Mouse (Mus musculus) intestine, postnatal 0 days (tissue): ENCODE measurements around the gene Nat8f5. TPM values are rescaled to one million over a fixed set of nuclear protein-coding genes. Genes with fewer than 3 reads are reported as not detected.

Experiments used
- ATAC-seq: fragments of 200-750 bp; cut with Nextera tagmentation; 2 replicates; pipeline ENCODE4 v1.8.0; 2017; ENCODE audit warnings: mild to moderate bottlenecking, moderate TSS enrichment, moderate library complexity
- H3K27ac ChIP-seq: fragments of 300-500 bp; sonication (generic); 2 replicates; pipeline ENCODE4 v1.5.1; 2014; ENCODE audit warnings: mild to moderate bottlenecking, low read depth, low read length, moderate library complexity
- H3K27me3 ChIP-seq: fragments of 300-500 bp; sonication (generic); replicated peaks from 2 replicates; pipeline ENCODE4 v1.6.1; 2014; ENCODE audit warnings: low read length, mixed read lengths; ENCODE audit not compliant: control insufficient read depth, insufficient read depth
- H3K36me3 ChIP-seq: fragments of 300-500 bp; sonication (generic); 2 replicates; pipeline ENCODE4 v1.6.1; 2014; ENCODE audit warnings: mild to moderate bottlenecking, moderate library complexity; ENCODE audit not compliant: control insufficient read depth, insufficient read depth
- H3K4me1 ChIP-seq: fragments of 300-500 bp; sonication (generic); replicated peaks from 2 replicates; pipeline ENCODE4 v1.6.1; 2014; ENCODE audit warnings: antibody characterized with exemption, low read length, mixed read lengths; ENCODE audit not compliant: control insufficient read depth, insufficient read depth
- H3K4me2 ChIP-seq: fragments of 300-500 bp; sonication (generic); replicated peaks from 2 replicates; pipeline ENCODE4 v1.6.1; 2014; ENCODE audit warnings: low read depth, mild to moderate bottlenecking, moderate library complexity
- H3K4me3 ChIP-seq: fragments of 300-500 bp; sonication (generic); 2 replicates; pipeline ENCODE4 v1.5.1; 2014; ENCODE audit warnings: low read depth, low read length
- H3K9ac ChIP-seq: fragments of 300-500 bp; sonication (generic); 2 replicates; pipeline ENCODE4 v1.6.1; 2014; ENCODE audit warnings: mild to moderate bottlenecking, low read depth, low read length
- H3K9me3 ChIP-seq: fragments of 300-500 bp; sonication (generic); 2 replicates; pipeline ENCODE4 v1.6.1; 2016; ENCODE audit warnings: mixed run types; ENCODE audit not compliant: control insufficient read depth
- CTCF ChIP-seq: sonication (generic); IDR thresholded peaks from 2 replicates; pipeline ENCODE4 v1.5.1; 2016; ENCODE audit warnings: low read depth, mild to moderate bottlenecking, control low read depth, antibody characterized with exemption, moderate library complexity
- WGBS: fragments of 180-500 bp; shearing (Covaris S2); extraction: QIAGEN DNeasy Blood & Tissue Kit; methylation state at CpG from one replicate; pipeline ENCODE4 v1.1.7; 2014; 5-methylcytosine and 5-hydroxymethylcytosine counted together
- polyA plus RNA-seq: library from polyadenylated mRNA; unstranded; fragments of >200 nt; fragmentation: Nextera tagmentation; extraction: Ambion mirVana; gene quantifications from 2 replicates; pipeline ENCODE4 v1.2.1, GENCODE M21; 2015

Nat8f5 gene
- polyA plus RNA-seq, 1 experiment from 2014 or later = 10.7 TPM

DNA sequence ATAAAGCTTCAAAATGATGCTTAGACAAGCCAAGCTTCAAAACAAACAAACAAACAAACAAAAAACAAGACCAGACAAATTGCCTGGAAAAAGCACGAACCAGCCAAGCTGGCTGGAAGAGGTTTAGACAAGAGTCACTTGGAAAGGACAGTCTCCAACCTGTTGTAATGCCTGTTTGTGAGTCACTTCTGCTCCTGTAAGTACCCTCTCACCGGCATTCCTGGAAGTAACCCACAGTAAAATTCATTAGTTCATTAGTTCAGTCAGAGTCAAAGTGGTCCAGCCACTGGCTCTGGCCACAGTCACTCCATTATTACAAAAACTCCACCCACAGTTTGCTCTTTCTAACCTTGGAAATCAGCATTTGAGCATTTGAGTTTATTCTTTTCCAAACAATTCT lies 43.1 kb upstream of the Nat8f5 start:
- no peaks in the 10 kb centered on the region for H3K9me3 ChIP-seq
- H3K27me3 ChIP-seq = no peaks in the 10 kb centered on the region
- no peaks in the 10 kb centered on the region for H3K36me3 ChIP-seq
- H3K9ac ChIP-seq = no peak overlapping the region
- no peak for TF ChIP-seq CTCF
- no peak overlapping the region for H3K4me2 ChIP-seq
- 88% methylated on average over 2 of the region's 2 CpGs for WGBS
- no peak overlapping the region for H3K27ac ChIP-seq
- H3K4me3 ChIP-seq = no peak overlapping the region
- no peak for ATAC-seq
- no peaks in the 10 kb centered on the region for H3K4me1 ChIP-seq

DNA sequence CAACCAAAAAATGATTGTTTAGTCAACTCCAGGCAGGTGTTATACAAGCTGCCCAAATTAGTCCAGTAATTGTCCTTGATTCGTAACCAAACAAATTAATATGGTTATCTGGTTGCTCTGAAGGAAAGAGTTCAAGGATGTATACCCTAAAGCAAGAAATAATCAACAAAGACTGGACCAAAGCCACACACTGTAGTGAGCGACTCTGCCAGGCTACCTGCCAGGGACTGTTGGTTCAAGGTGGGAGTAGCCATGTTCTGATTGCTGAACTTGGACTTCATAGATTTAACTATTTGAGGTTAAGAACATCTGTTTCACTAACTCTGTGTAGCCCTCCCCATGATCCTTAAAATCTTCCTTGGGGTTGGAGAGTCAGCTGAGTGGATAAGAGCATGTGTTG lies 42.4 kb upstream of the Nat8f5 start:
- Histone ChIP-seq H3K4me2 (no peak overlapping the region), H3K4me3 (no peak overlapping the region), H3K9ac (no peak overlapping the region), H3K9me3 (no peaks in the 10 kb centered on the region), H3K36me3 (no peaks in the 10 kb centered on the region), H3K27ac (no peak overlapping the region), H3K27me3 (no peaks in the 10 kb centered on the region), H3K4me1 (no peaks in the 10 kb centered on the region)
- TF ChIP-seq CTCF = no peak
- WGBS = 79% methylated on average over 2 of the region's 2 CpGs
- no peak for ATAC-seq

DNA sequence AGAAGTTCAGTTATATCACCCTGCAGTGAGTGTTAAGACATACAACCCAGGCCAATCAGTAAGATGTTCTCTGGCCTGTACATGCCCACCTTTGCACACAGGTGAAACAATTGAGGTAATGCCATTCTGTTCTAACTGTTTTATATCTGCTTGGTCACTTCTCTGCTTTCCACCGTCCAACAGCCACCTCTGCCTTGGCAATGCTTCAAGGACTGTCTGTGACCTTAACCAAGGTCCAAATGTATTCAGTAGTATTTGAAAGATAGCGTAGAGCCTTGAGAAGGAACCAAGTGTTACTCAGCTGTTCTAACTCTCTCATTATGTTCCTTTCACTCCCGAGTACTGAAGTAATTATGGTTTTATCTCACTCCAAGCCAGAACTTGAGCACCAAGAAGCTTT lies 41.8 kb upstream of the Nat8f5 start:
- H3K4me2 ChIP-seq = no peak overlapping the region
- no peaks in the 10 kb centered on the region for H3K27me3 ChIP-seq
- H3K4me3 ChIP-seq = no peak overlapping the region
- no peak for TF ChIP-seq CTCF
- H3K27ac ChIP-seq = no peak overlapping the region
- WGBS = 66% methylated on average over 3 of the region's 3 CpGs
- no peaks in the 10 kb centered on the region for H3K36me3 ChIP-seq
- ATAC-seq = no peak
- no peak overlapping the region for H3K9ac ChIP-seq
- H3K9me3 ChIP-seq = no peaks in the 10 kb centered on the region
- no peaks in the 10 kb centered on the region for H3K4me1 ChIP-seq

DNA sequence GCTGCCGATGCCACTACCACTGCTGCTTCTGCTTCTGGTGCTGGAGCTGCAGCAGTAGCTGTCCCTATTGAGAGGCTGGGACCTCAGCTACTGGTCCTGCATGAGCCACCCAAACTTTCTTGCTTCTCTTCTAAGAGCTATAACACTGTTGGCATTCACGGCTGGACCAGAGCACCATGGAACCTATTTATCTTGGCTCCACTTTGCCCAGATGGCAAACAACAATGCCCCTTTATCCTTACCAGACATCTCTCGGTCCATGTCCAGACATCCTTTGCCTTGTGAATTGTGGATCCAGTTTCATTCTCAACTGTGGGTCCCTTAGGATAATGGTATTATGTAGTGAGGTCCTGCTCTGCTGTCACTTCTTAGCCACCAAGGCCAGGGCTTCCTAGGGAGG lies 40.5 kb upstream of the Nat8f5 start:
- Histone ChIP-seq H3K9ac (no peak overlapping the region), H3K4me2 (no peak overlapping the region), H3K27me3 (no peaks in the 10 kb centered on the region), H3K27ac (no peak overlapping the region), H3K36me3 (no peaks in the 10 kb centered on the region), H3K4me1 (no peaks in the 10 kb centered on the region), H3K4me3 (no peak overlapping the region), H3K9me3 (no peaks in the 10 kb centered on the region)
- no peak for TF ChIP-seq CTCF
- no peak for ATAC-seq
- WGBS = 86% methylated on average over 3 of the region's 3 CpGs

DNA sequence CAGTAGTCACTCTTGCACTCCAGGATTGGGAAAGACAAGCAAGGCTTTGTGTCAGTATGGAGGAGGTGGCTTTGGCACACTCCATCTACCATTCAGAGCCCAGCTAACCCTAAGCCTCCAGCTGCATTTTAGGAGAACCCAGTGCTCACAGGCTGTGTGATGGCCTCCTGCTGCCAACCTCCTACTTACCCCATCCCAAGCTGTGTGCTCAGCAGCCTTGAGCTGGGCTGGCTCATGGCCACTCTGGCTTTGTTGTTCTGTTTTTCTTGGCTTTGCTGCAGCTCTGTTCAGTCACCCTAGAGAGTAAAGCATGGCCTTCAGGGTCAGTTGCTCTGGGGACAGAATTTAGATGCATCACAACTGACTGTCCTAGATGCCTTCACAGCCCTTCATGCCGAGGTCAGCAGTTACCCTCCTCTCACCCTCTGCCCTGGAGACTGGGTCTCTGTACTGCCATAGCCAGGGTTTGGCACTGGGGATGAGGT lies 35.5 kb upstream of the Nat8f5 start:
- no peaks in the 10 kb centered on the region for H3K27me3 ChIP-seq
- 86% methylated on average over 1 of the region's 1 CpGs for WGBS
- H3K36me3 ChIP-seq = no peaks in the 10 kb centered on the region
- H3K27ac ChIP-seq = no peak overlapping the region
- no peak overlapping the region for H3K4me3 ChIP-seq
- no peak overlapping the region for H3K9ac ChIP-seq
- no peaks in the 10 kb centered on the region for H3K4me1 ChIP-seq
- TF ChIP-seq CTCF = no peak
- no peaks in the 10 kb centered on the region for H3K9me3 ChIP-seq
- ATAC-seq = no peak
- no peak overlapping the region for H3K4me2 ChIP-seq

DNA sequence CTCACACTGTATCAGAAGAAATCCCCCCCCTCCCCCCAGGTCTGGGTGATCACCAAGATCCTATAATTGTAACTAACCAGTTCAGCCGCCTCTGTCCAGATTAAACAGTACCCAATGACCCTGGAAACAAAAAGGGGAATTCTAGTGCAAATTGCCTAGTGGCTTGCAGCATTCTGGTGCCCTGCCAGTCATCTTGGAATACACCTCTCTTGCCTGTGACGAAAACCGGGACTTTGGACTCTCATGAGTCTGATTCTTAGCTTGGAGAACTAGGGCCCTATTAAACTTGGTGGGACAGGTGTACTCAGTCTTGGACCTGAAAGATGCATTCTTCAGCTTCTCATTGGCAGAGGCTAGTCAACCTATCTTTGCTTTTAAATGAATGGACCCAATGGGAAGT lies 32.7 kb upstream of the Nat8f5 start:
- Histone ChIP-seq H3K4me2 (no peak overlapping the region), H3K4me3 (no peak overlapping the region), H3K9me3 (no peaks in the 10 kb centered on the region), H3K27me3 (no peaks in the 10 kb centered on the region), H3K4me1 (no peaks in the 10 kb centered on the region), H3K27ac (no peak overlapping the region), H3K9ac (no peak overlapping the region), H3K36me3 (no peaks in the 10 kb centered on the region)
- TF ChIP-seq CTCF = no peak
- 45% methylated on average over 3 of the region's 3 CpGs for WGBS
- no peak for ATAC-seq
